Mouse (Mus musculus) liver, adult 2 months (tissue): ENCODE measurements at regions not wholly inside any gene's neighbourhood (a gene's known extent, or its start where the extent isn't known, plus 50 kb on each side); places are given as distances from the start of the nearest gene placed in this dataset.

Experiments
- DNase-seq: peaks from one replicate; pipeline ENCODE4 v3.0.0-alpha.2; 2011; ENCODE audit warnings: low read depth, low spot score; ENCODE audit errors: extremely low read depth
- H3K27ac ChIP-seq: fragments of 200-500 bp; replicated peaks from 2 replicates; pipeline ENCODE4 v1.5.1; 2012; ENCODE audit warnings: low read depth, mild to moderate bottlenecking, control low read depth, inconsistent platforms, low read length; ENCODE audit not compliant: insufficient read depth
- H3K27me3 ChIP-seq: fragments of 200-500 bp; 2 replicates; pipeline ENCODE4 v1.6.1; 2012; ENCODE audit warnings: mild to moderate bottlenecking, moderate library complexity, low read length, inconsistent platforms; ENCODE audit not compliant: control insufficient read depth, insufficient read depth
- H3K36me3 ChIP-seq: fragments of 200-500 bp; 2 replicates; pipeline ENCODE4 v1.6.1; 2012; ENCODE audit warnings: low read length, inconsistent platforms; ENCODE audit not compliant: control insufficient read depth, insufficient read depth
- H3K4me1 ChIP-seq: fragments of 200-500 bp; 2 replicates; pipeline ENCODE4 v1.6.1; 2011; ENCODE audit warnings: low read length; ENCODE audit not compliant: control insufficient read depth, insufficient read depth
- H3K4me3 ChIP-seq: fragments of 200-500 bp; 2 replicates; pipeline ENCODE4 v1.5.1; 2011; ENCODE audit warnings: low read depth, mild to moderate bottlenecking, control low read depth, low read length, moderate library complexity; ENCODE audit not compliant: insufficient read depth
- H3K79me2 ChIP-seq: fragments of 200-500 bp; 2 replicates; pipeline ENCODE4 v1.6.1; 2012; ENCODE audit warnings: inconsistent platforms, mild to moderate bottlenecking, low read length, moderate library complexity; ENCODE audit not compliant: control insufficient read depth, insufficient read depth
- H3K9ac ChIP-seq: fragments of 200-500 bp; 2 replicates; pipeline ENCODE4 v1.6.1; 2012; ENCODE audit warnings: low read depth, mild to moderate bottlenecking, control low read depth, inconsistent platforms, low read length
- CTCF ChIP-seq: fragments of 200-500 bp; IDR thresholded peaks from 2 replicates; pipeline ENCODE4 v1.5.1; 2011; ENCODE audit warnings: low read depth, low read length, control low read depth
- POLR2A ChIP-seq: fragments of 200-500 bp; IDR thresholded peaks from 2 replicates; pipeline ENCODE4 v1.6.1; 2011; ENCODE audit warnings: low read length, control low read depth; ENCODE audit not compliant: insufficient read depth; ENCODE audit errors: extremely low read depth
- WGBS: fragments of 180-500 bp; shearing (Covaris S2); methylation state at CpG from one replicate; pipeline ENCODE4 v1.1.7; 2018; 5-methylcytosine and 5-hydroxymethylcytosine counted together

DNA sequence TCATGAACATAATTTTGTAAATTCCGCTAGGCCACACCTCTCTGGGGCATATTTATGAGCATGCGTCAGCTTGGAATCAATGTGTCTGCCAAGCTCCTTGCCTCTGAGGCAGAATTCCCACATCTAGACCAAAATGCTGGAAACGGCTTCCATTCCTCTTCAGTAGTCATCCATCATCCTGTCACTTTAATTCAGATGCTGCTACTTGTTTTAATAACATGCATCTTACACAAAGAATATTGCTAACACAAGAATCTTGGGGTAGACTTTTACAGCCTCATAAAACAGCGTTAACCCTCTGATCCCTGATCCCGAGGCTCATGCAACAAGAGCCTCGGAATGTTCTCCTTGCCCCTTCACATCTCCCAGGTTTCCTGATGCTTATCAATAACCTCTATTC, 442.7 kb upstream of the Etaa1 start:
- no peaks in the 10 kb centered on the region for H3K4me1 ChIP-seq
- no peak overlapping the region for H3K27ac ChIP-seq
- no peaks in the 10 kb centered on the region for H3K79me2 ChIP-seq
- no peaks in the 10 kb centered on the region for H3K36me3 ChIP-seq
- H3K9ac ChIP-seq: no peak overlapping the region
- no peak for TF ChIP-seq CTCF
- no peak for TF ChIP-seq POLR2A
- H3K4me3 ChIP-seq: no peak overlapping the region
- no peaks in the 10 kb centered on the region for H3K27me3 ChIP-seq
- WGBS: 80% methylated on average over 6 of the region's 6 CpGs
- DNase-seq: no peak

DNA sequence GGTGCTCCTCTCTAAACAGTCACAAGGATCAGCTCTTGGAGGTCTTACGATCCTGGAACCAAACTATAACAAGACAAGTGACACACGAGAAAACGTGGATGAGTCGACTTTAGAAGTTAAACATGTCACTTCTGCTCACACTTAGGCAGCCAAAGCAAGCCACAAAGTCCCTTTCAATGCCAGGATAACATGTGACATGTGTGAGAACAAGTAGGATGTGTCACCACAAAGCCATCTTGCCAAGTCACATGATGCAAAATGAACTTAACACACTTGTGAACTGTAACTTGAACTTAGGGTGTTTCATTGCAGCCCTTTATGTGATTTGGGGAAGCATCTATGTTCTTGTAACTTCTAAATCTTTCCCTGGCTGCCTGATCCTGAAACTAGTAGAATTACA, 442.0 kb upstream of the Etaa1 start:
- H3K4me1 ChIP-seq: no peaks in the 10 kb centered on the region
- no peak overlapping the region for H3K9ac ChIP-seq
- no peak overlapping the region for H3K27ac ChIP-seq
- H3K27me3 ChIP-seq: no peaks in the 10 kb centered on the region
- H3K79me2 ChIP-seq: no peaks in the 10 kb centered on the region
- no peak overlapping the region for H3K4me3 ChIP-seq
- TF ChIP-seq POLR2A: no peak
- TF ChIP-seq CTCF: no peak
- no peaks in the 10 kb centered on the region for H3K36me3 ChIP-seq
- 77% methylated on average over 4 of the region's 4 CpGs for WGBS
- no peak for DNase-seq

DNA sequence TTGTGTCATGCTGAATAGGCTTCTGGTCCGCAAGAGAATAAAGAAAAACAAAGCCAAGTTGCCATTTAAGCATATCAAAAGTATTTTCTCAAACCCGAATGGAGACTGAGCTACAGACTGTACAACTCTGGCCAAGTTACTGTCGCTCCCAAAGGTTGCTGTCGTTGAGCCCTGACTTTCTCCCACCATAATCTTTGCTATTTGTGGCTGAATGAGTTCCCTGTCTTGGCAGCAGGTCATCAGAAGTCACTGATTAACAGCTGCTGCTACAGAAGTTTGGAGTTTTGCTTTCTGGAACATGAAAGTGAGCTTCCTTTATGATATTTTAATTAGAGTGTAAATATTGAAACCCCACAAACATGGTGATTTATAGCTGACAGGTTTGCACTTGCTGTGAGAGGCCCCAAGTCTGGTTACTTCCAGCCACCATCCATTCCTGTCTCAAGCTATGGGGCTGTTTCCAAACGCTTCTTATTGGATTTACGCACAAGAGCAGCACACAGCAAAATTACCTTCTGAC, 419.2 kb upstream of the Etaa1 start:
- Histone ChIP-seq H3K36me3 (no peaks in the 10 kb centered on the region), H3K79me2 (no peaks in the 10 kb centered on the region), H3K4me3 (no peak overlapping the region), H3K9ac (no peak overlapping the region), H3K27me3 (no peaks in the 10 kb centered on the region), H3K27ac (no peak overlapping the region), H3K4me1 (no peaks in the 10 kb centered on the region)
- DNase-seq: no peak
- TF ChIP-seq POLR2A (no peak), CTCF (no peak)
- WGBS: 79% methylated on average over 6 of the region's 6 CpGs

DNA sequence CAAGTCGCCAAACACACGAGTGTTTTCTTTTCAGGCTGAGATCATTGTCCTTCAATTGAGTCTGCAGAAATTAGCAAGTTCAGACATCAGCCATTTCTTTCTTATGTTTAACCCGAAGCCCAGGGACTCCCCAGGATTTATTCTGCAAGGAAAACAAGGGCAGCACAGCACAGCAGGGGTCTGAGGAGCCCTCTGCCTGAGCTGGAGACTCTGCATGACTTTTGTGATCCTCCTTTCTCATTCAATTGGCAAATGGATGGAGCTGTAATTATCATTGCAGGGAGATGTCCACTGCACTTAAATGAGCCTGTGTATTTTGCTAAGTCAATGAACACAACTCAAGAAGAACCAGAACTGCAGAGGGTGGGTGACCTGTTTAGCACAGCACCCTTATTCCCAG, 417.6 kb upstream of the Etaa1 start:
- Histone ChIP-seq H3K4me3 (no peak overlapping the region), H3K36me3 (no peaks in the 10 kb centered on the region), H3K27ac (no peak overlapping the region), H3K4me1 (no peaks in the 10 kb centered on the region), H3K9ac (no peak overlapping the region), H3K79me2 (no peaks in the 10 kb centered on the region), H3K27me3 (no peaks in the 10 kb centered on the region)
- no peak for DNase-seq
- WGBS: 37% methylated on average over 3 of the region's 3 CpGs
- no peak for TF ChIP-seq POLR2A
- no peak for TF ChIP-seq CTCF

- Histone ChIP-seq H3K27me3 (no peaks in the 10 kb centered on the region), H3K79me2 (no peaks in the 10 kb centered on the region), H3K27ac (no peak overlapping the region), H3K4me1 (no peaks in the 10 kb centered on the region), H3K36me3 (no peaks in the 10 kb centered on the region), H3K4me3 (no peak overlapping the region), H3K9ac (no peak overlapping the region)
- TF ChIP-seq POLR2A (no peak), CTCF (no peak)
- DNase-seq: no peak
- 28% methylated on average over 3 of the region's 3 CpGs for WGBS
Measured at GRCm38 (mm10) chr11:18370861-18371260, 417.2 kb upstream of the Etaa1 start.

- Histone ChIP-seq H3K4me3 (no peak overlapping the region), H3K9ac (no peak overlapping the region), H3K27ac (no peak overlapping the region), H3K4me1 (no peaks in the 10 kb centered on the region), H3K27me3 (no peaks in the 10 kb centered on the region), H3K36me3 (no peaks in the 10 kb centered on the region), H3K79me2 (no peaks in the 10 kb centered on the region)
- DNase-seq: no peak
- TF ChIP-seq CTCF: no peak
- no peak for TF ChIP-seq POLR2A
- WGBS: 56% methylated on average over 3 of the region's 3 CpGs
Measured at GRCm38 (mm10) chr11:18354866-18355265, 401.2 kb upstream of the Etaa1 start.
